Mouse (Mus musculus): ENCODE measurements at regions not wholly inside any gene's neighbourhood (a gene's known extent, or its start where the extent isn't known, plus 50 kb on each side); places are given as distances from the start of the nearest gene placed in this dataset.
"Not testable (repeated sequence)": the region's sequence is repeated elsewhere in the genome, so short reads cannot be mapped to it uniquely, and the experiment has no call there.

- DNase-seq (ENCODE audit: low spot score in 2 of 2) = no peak
Observed at GRCm38 (mm10) chr1:78588036-78588435, 69.6 kb upstream of the Acsl3 start.

- not testable (repeated sequence) for DNase-seq (ENCODE audit: low spot score in 2 of 2)
Observed at GRCm38 (mm10) chr1:78588660-78589059, 69.0 kb upstream of the Acsl3 start.

DNA sequence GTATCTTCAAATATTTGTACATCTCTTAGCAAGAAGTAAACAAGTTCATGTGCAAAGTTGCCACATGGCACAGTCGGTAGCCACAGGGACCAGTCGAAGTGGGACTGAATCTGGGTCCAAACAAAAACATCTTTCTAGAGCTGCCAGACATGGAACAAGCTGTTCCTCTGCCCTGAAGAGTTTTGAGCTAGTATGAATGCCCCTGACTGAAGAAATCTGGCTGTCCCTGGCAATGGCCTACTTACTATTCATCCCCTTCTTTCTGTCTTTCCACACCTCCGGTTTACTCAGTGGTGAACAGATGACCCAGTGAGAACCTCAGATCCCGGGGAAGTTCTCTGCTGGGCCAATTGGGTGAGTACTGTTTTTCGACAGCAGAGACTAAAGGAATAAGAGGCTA is 67.1 kb upstream of the Acsl3 start:
- peak in 1 of 2 experiments; percentile 35 for DNase-seq (ENCODE audit: low spot score in 2 of 2)

- peak; percentile 28 for DNase-seq (ENCODE audit: low spot score in 2 of 2)
Observed at GRCm38 (mm10) chr1:78593927-78594641, 63.5 kb upstream of the Acsl3 start.

GRCm38 (mm10) chr1:78595521-78596139 is 62.0 kb upstream of the Acsl3 start:
- DNase-seq (ENCODE audit: low spot score in 2 of 2) = no peak

- no peak for DNase-seq (ENCODE audit: low spot score in 2 of 2)
Observed at GRCm38 (mm10) chr1:78598561-78598960, 59.1 kb upstream of the Acsl3 start.

GRCm38 (mm10) chr1:78600666-78601065 is 57.0 kb upstream of the Acsl3 start:
- no peak for DNase-seq (ENCODE audit: low spot score in 2 of 2)

- no peak for DNase-seq (ENCODE audit: low spot score in 2 of 2)
Observed at GRCm38 (mm10) chr1:78601568-78601967, 56.1 kb upstream of the Acsl3 start.

DNA sequence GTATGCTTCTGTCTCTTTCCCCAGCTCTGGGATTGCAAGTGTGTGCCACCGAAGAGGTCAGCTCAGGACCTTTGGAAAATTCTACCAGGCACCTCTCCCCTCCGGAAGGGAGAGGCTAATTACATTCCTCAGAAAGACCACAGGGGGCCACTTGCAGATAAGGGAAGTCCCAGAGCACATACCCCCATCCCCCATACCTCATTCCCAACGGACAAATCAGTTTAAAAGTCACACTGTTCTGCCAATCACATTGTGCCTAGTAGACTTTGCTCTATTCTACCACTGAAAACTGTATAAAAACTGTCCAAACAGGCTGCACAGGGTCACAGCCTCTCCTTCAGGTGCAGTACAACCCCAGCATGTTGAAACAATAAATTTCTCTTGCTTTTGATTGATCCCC is 55.6 kb upstream of the Acsl3 start:
- no peak for DNase-seq (ENCODE audit: low spot score in 2 of 2)

DNA sequence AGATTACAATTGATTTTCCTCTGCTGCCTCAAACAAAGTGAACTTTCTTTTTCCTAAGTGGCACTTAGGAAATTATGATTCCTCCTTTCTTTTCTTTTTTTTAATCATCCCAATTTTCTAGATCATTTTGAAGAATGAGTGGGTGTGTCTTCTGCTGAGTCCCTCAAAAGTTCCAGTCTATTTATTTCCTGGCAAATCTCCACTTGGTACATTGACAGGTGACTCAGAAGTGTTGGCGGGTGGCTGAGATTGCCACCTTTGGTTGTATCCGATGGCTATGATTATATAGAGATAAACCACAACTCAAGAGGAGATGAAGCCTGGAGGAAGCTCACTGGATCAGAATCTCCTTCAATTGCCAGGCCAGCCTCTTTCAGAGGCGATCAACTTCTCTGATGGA is 54.7 kb upstream of the Acsl3 start:
- DNase-seq (ENCODE audit: low spot score in 2 of 2) = no peak

DNA sequence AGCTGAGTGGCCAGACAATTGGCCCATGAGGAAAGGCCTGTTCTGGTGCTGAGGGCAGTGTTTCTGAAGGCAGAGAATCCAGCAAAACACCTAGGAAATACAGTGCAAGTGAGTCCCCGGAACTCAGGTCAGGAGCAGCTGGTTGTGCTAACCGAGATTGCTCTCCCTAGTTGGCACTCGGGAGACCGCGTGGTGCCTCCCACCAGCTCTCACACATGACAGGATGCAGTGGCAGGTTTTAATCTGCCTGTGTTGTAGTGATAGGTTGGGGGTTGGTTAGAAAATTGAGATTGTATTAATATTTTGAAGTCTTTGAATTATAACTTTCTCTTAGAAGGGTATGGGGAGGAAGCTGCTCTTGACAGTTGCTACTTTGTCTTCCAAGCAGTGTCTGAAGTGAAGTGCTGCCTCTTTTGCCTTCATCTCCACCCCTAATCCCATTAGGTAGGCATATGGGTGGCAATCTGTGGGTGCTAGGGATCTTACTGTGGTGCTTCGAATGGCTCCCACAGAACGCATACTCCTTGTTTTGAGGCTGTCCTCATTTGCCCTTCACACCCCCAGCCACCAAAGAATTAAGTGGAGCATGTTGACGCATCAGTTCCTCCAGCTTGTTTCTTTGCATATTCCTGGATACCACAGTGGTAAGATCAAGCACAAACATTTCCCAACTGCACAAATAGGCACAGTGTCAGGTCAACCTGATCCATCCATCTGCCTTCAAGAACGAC is 52.6 kb upstream of the Acsl3 start:
- DNase-seq (ENCODE audit: low spot score in 2 of 2) = no peak

All from left cerebral cortex, adult 9 months (tissue).